Mouse (Mus musculus) C2C12 (cell line): ENCODE results near the gene Tnks2. TPM values are rescaled to one million over a fixed set of nuclear protein-coding genes. Genes with fewer than 3 reads are reported as not detected.

Experiments
- H3K27me3 ChIP-seq: one replicate; pipeline ENCODE4 v1.6.1; 2011; ENCODE audit not compliant: control insufficient read depth, insufficient read depth, insufficient read length
- H3K36me3 ChIP-seq: one replicate; pipeline ENCODE4 v1.6.1; 2011; ENCODE audit not compliant: control insufficient read depth, insufficient read depth
- H3K4me3 ChIP-seq: one replicate; pipeline ENCODE4 v1.5.1; 2011; ENCODE audit warnings: mild to moderate bottlenecking, control low read depth; ENCODE audit not compliant: poor library complexity, insufficient read depth, severe bottlenecking
- H3K79me2 ChIP-seq: one replicate; pipeline ENCODE4 v1.6.1; 2011; ENCODE audit not compliant: control insufficient read depth, insufficient read depth
- H3K79me3 ChIP-seq: one replicate; pipeline ENCODE4 v1.6.1; 2011; ENCODE audit warnings: low read depth, control low read depth
- H3ac ChIP-seq: one replicate; pipeline ENCODE3; 2011; ENCODE audit warnings: low read depth; ENCODE audit not compliant: control insufficient read depth, insufficient read length
- CEBPB ChIP-seq: IDR thresholded peaks from one replicate; pipeline ENCODE4 v1.6.1; 2011; ENCODE audit warnings: low read depth, mild to moderate bottlenecking, control low read depth, moderate library complexity
- CTCF ChIP-seq: IDR thresholded peaks from one replicate; pipeline ENCODE4 v1.5.1; 2011; ENCODE audit not compliant: control insufficient read depth, insufficient read depth, insufficient read length
- FOSL1 ChIP-seq: IDR thresholded peaks from one replicate; pipeline ENCODE4 v1.8.0; 2011; ENCODE audit warnings: mild to moderate bottlenecking, low read length; ENCODE audit not compliant: poor library complexity, insufficient read depth, severe bottlenecking
- MAX ChIP-seq: IDR thresholded peaks from one replicate; pipeline ENCODE4 v1.6.1; 2011; ENCODE audit warnings: mild to moderate bottlenecking, control low read depth
- MYOD1 ChIP-seq: IDR thresholded peaks from one replicate; pipeline ENCODE4 v1.6.1; 2011; ENCODE audit warnings: low read depth; ENCODE audit not compliant: control insufficient read depth, insufficient read length
- MYOG ChIP-seq: IDR thresholded peaks from one replicate; pipeline ENCODE4 v1.6.1; 2011; ENCODE audit not compliant: control insufficient read depth, insufficient read length; ENCODE audit errors: extremely low read depth
- USF1 ChIP-seq: IDR thresholded peaks from one replicate; pipeline ENCODE4 v1.6.1; 2011; ENCODE audit warnings: low read depth, mild to moderate bottlenecking, control low read depth, moderate library complexity
- polyA plus RNA-seq: library from polyadenylated mRNA; unstranded; fragments of >200 nt; fragmentation: generic; extraction: Trizol; gene quantifications from one replicate; pipeline ENCODE4 v1.2.1, GENCODE M21; 2012; ENCODE audit warnings: missing spikeins

Gene Tnks2
- polyA plus RNA-seq, 1 experiment, result 24.1 TPM

DNA sequence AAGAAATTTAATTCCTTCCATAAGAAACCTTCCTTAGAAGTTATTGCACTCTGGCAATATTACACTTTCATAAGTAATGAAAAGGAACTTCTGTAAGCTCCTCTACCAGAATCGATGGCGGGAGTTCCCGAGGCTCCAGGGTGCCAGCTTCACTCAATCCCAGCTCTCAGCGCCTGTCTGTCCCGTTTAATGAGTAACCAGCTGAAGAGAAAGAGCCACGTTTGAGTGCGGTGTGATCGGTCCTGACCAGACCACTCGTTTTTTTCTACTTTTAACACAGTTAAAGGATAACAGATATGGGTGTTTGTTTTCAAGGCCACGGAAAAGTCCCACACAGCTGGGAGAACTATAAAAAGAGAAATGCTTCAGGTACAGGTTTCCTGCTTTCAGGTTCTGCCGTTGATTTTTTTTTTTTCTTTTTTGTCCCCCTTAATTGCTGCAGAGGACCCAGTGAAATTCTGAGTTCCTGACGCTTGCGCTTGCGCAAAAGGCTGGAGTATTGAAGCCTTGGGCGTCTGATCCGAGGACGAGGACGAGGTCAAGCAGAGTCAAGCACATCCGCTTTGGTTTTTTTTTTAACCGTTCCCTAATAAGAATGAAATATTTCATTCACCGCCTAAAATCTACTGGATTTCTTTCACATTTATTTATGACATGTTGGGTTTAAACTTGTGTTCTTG lies 25.5 kb upstream of the Tnks2 start:
- no peak overlapping the region for H3K4me3 ChIP-seq
- no peak overlapping the region for H3ac ChIP-seq
- no peaks in the 10 kb centered on the region for H3K79me2 ChIP-seq
- no peaks in the 10 kb centered on the region for H3K36me3 ChIP-seq
- no peaks in the 10 kb centered on the region for H3K27me3 ChIP-seq
- no peak for TF ChIP-seq CTCF
- TF ChIP-seq MYOD1, result no peak
- no peak for TF ChIP-seq CEBPB
- no peak for TF ChIP-seq MYOG
- no peak for TF ChIP-seq MAX
- TF ChIP-seq FOSL1, result no peak
- no peak for TF ChIP-seq USF1
- H3K79me3 ChIP-seq, result no peaks in the 10 kb centered on the region

DNA sequence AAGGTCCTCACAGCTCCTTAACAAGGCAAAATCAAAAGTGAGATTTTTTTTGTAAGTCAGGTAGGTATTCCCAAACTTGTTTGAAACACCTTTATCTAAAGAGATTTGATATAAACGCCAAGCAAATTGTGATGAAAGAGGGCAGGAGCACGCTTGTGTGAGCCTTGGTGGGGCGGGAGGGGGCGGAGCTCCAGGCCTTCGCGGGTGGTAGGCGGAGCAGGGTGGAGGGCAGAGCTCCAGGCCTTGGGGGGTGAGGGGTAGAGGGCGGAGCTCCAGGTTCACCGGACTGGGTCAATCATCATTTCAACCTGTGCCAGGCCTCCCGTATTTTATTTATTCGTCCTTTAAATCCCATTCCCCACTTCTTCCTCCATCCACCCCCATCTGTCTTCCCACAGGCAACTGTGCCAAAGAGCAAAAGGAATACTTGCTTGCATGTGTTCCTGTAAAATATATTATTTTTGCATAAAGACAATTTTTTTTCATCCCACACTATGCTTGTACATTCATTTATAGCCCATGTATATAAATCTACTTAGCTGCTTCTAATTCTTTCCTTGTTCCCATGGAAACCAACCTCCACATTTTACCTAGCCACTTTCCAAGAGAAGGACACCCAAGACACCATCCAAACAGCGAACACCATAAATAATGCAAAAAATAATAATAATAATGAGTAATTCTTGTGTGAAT lies 24.4 kb upstream of the Tnks2 start:
- Histone ChIP-seq H3K4me3 (no peak overlapping the region), H3K79me3 (no peaks in the 10 kb centered on the region), H3K27me3 (no peaks in the 10 kb centered on the region), H3ac (no peak overlapping the region), H3K36me3 (no peaks in the 10 kb centered on the region), H3K79me2 (no peaks in the 10 kb centered on the region)
- TF ChIP-seq CEBPB (no peak), FOSL1 (no peak), USF1 (no peak), MYOG (no peak), CTCF (no peak), MYOD1 (no peak), MAX (no peak)

DNA sequence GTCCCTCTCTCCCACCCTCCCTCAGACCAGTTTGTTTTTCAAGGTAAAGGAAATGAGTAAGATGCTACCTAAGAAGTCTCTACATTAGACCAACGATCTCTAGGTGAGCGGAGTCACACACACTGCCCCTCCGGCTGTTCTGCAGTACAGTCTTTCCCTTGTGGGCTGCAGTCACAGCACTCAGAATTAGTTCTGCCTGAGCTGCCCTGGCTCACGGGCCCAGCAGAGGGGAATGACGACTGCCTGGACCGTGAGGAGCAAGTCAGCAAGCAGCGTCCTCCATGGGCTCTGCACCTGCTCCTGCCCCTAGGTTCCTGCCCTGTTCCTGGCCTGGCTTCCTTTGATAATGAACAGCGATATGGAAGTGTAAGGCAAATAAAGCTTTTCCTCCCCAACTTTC lies 22.0 kb upstream of the Tnks2 start:
- no peaks in the 10 kb centered on the region for H3K79me3 ChIP-seq
- H3K79me2 ChIP-seq, result no peaks in the 10 kb centered on the region
- H3ac ChIP-seq, result no peak overlapping the region
- H3K27me3 ChIP-seq, result no peaks in the 10 kb centered on the region
- no peak for TF ChIP-seq MYOD1
- TF ChIP-seq MYOG, result no peak
- TF ChIP-seq MAX, result no peak
- TF ChIP-seq CTCF, result no peak
- no peak for TF ChIP-seq CEBPB
- no peak for TF ChIP-seq USF1
- no peak for TF ChIP-seq FOSL1
- H3K36me3 ChIP-seq, result no peaks in the 10 kb centered on the region
- H3K4me3 ChIP-seq, result no peak overlapping the region

DNA sequence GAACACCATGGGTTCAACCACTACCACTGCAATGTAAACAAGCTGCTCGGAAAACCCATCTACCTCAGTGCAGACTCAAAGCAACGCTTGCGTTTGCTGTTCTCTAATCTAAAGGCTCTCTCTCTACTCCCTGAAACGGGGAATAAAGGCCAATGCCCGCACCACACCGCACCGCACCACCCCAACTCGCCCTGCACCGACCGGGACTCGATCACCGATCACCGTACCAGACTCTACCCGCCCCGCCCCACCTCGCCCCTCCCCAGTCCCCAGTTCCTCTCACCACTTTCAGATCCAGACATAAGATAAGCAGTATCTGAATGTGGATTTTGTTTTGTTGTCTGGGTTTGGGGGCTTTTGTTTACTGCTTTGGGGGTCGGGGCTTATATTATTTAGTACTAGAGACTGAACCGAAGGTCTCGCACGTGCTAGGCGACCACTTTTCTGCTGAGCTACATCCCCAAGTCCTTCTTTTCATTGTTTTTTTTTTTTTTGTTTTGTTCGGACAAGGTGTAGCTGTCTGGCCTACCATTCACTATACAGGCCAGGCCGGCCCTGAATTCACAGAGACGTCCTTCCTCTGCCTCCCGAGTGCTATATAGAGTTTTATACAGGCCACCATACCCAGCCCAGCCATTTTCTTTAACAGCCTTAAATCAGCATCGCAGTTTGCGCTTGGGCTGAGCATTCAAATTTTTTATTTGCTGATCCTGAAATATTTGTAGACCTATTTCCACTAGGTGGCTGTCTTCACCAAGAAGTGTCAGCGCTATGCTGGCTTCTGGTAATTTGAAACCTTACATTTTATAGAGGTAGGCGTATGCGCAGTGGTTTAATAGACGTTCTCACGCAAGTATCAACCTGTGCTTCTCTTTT lies 18.4 kb upstream of the Tnks2 start:
- Histone ChIP-seq H3K4me3 (no peak overlapping the region), H3ac (no peak overlapping the region), H3K79me3 (no peaks in the 10 kb centered on the region), H3K79me2 (no peaks in the 10 kb centered on the region), H3K36me3 (no peaks in the 10 kb centered on the region), H3K27me3 (no peaks in the 10 kb centered on the region)
- TF ChIP-seq CEBPB, result no peak
- TF ChIP-seq USF1, result no peak
- no peak for TF ChIP-seq CTCF
- no peak for TF ChIP-seq MYOG
- TF ChIP-seq FOSL1, result no peak
- TF ChIP-seq MAX, result no peak
- TF ChIP-seq MYOD1, result no peak

DNA sequence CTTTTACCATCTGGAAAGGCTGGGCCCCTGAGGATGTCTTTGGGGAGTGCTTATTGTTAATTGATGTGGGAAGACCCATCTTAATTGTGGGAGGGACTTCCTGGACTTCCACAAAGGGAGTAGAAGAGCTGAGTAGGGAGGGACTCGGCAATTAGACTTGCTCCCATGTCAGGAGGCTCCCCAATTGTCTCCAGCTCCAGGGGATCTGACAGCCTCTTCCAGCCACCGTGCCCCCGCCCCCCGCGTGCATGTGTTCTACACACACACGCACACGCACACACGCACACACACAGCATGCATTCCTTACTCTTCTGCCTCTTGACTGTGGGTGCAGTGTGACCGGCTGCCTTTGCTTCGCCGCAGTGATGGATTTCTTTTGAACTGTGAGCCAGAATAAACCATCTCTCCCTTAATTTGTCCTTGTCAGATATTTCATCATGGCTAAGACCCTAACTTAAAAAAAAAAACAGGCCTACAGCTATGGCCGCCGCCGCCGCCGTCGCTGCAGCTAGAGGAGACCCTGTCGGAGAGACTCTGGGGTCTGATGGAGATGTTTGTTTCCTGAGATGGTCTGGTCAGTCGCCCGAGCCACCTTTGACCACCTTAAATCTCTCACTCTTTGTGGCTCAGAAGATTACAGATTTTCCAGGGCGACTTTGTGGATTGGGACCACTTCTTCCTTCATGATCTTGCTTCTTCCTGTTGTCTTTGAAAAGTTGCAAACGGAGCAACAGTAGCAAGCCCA lies 15.7 kb upstream of the Tnks2 start:
- Histone ChIP-seq H3K79me2 (no peaks in the 10 kb centered on the region), H3K27me3 (no peaks in the 10 kb centered on the region), H3K36me3 (no peaks in the 10 kb centered on the region), H3ac (no peak overlapping the region), H3K79me3 (no peaks in the 10 kb centered on the region), H3K4me3 (no peak overlapping the region)
- no peak for TF ChIP-seq MYOD1
- TF ChIP-seq CTCF, result no peak
- no peak for TF ChIP-seq MYOG
- no peak for TF ChIP-seq CEBPB
- no peak for TF ChIP-seq MAX
